Mouse (Mus musculus) frontal cortex, adult (tissue): ENCODE data around the gene Traf3ip3.

Experiments
- ATAC-seq: cut with Nextera tagmentation; 2 replicates; pipeline ENCODE4 v1.9.2; 2017; ENCODE audit warnings: mild to moderate bottlenecking, moderate library complexity, mixed read lengths; ENCODE audit not compliant: low TSS enrichment

Traf3ip3 gene

GRCm38 (mm10) chr1:193201383-193201778 is at the start of gene Traf3ip3:
Gene Traf3ip3, minus strand, starts transcription at chr1:193201703.
- ATAC-seq: 0 out of 2 replicates have a peak, but pooled peaks have one; percentile 23

- ATAC-seq: peak; percentile 95
These were observed 48.5 kb upstream of the Traf3ip3 start for GRCm38 (mm10) chr1:193250026-193250425.

- no peak for ATAC-seq
These were observed 42.7 kb upstream of the Traf3ip3 start for GRCm38 (mm10) chr1:193244235-193244634.

GRCm38 (mm10) chr1:193243571-193244193 is 42.2 kb upstream of the Traf3ip3 start:
- no peak for ATAC-seq

- ATAC-seq: no peak
These were observed 41.4 kb upstream of the Traf3ip3 start for GRCm38 (mm10) chr1:193242863-193243262.

- peak; percentile 97 for ATAC-seq
These were observed 40.7 kb upstream of the Traf3ip3 start for GRCm38 (mm10) chr1:193242238-193242637.

GRCm38 (mm10) chr1:193241436-193241835 is 39.9 kb upstream of the Traf3ip3 start:
- no peak for ATAC-seq

- ATAC-seq: 0 out of 2 replicates have a peak, but pooled peaks have one; percentile 18
These were observed 36.9 kb upstream of the Traf3ip3 start for GRCm38 (mm10) chr1:193238426-193238825.

- no peak for ATAC-seq
These were observed 33.4 kb upstream of the Traf3ip3 start for GRCm38 (mm10) chr1:193234930-193235329.

- no peak for ATAC-seq
These were observed 32.7 kb upstream of the Traf3ip3 start for GRCm38 (mm10) chr1:193234130-193234645.

GRCm38 (mm10) chr1:193232732-193233131 is 31.2 kb upstream of the Traf3ip3 start:
- ATAC-seq: no peak

- no peak for ATAC-seq
These were observed 29.4 kb upstream of the Traf3ip3 start for GRCm38 (mm10) chr1:193230935-193231334.

GRCm38 (mm10) chr1:193230531-193230930 is 29.0 kb upstream of the Traf3ip3 start:
- no peak for ATAC-seq

GRCm38 (mm10) chr1:193229570-193229969 is 28.1 kb upstream of the Traf3ip3 start:
- ATAC-seq: no peak

- ATAC-seq: peak; percentile 48; the same call in 1 of the 2 replicates
These were observed 26.0 kb upstream of the Traf3ip3 start for GRCm38 (mm10) chr1:193227537-193227936.

- peak; percentile 73 for ATAC-seq
These were observed 25.4 kb upstream of the Traf3ip3 start for GRCm38 (mm10) chr1:193226724-193227522.

- ATAC-seq: no peak
These were observed 24.6 kb upstream of the Traf3ip3 start for GRCm38 (mm10) chr1:193226114-193226513.

- no peak for ATAC-seq
These were observed 24.0 kb upstream of the Traf3ip3 start for GRCm38 (mm10) chr1:193225531-193225930.

- ATAC-seq: no peak
These were observed 18.9 kb upstream of the Traf3ip3 start for GRCm38 (mm10) chr1:193220408-193220807.

- ATAC-seq: no peak
These were observed 14.5 kb upstream of the Traf3ip3 start for GRCm38 (mm10) chr1:193216000-193216399.

GRCm38 (mm10) chr1:193214053-193214452 is 12.6 kb upstream of the Traf3ip3 start:
- no peak for ATAC-seq

- no peak for ATAC-seq
These were observed 9.9 kb upstream of the Traf3ip3 start for GRCm38 (mm10) chr1:193211371-193211770.

- ATAC-seq: peak; percentile 97
These were observed 6.7 kb upstream of the Traf3ip3 start for GRCm38 (mm10) chr1:193208178-193208577.
